Mouse (Mus musculus) gastrocnemius, postnatal 10 days (tissue): ENCODE measurements around the gene Fam3c. TPM values are rescaled to one million over a fixed set of nuclear protein-coding genes. Genes with fewer than 3 reads are reported as not detected.

ENCODE experiments used
- DNase-seq: peaks from one replicate; pipeline ENCODE4 v3.0.0; 2021; ENCODE audit warnings: mixed read lengths
- total RNA-seq, 2 experiments: library from RNA; stranded (reverse); gene quantifications; 2 replicates each; pipeline ENCODE4 v1.2.3; 2021

The Fam3c gene
- total RNA-seq, 2 experiments from 2014 or later, result 32.8 to 39.2 TPM

DNA sequence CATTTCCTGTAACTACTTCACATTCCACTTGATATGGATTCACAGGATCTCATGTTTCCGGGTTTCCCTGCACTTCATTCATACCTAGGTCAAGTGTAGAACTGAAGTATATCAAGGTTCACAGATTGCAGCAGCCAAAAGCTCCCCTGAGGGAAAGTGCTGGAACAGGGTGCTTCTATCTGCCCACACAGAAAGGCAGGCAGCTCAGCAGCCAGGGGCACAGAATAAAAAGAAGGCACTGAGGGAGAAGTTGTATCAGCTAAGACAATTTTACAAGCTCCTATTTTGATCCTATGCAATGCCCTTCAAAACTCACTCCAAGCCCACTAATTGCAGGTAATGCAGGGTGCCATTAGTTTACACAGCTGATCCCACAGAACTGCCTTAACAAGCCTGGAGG, 2.0 kb downstream of the Fam3c start:
- no peak for DNase-seq

GRCm38 (mm10) chr6:22351551-22351950, 4.5 kb downstream of the Fam3c start:
- DNase-seq, result no peak

DNA sequence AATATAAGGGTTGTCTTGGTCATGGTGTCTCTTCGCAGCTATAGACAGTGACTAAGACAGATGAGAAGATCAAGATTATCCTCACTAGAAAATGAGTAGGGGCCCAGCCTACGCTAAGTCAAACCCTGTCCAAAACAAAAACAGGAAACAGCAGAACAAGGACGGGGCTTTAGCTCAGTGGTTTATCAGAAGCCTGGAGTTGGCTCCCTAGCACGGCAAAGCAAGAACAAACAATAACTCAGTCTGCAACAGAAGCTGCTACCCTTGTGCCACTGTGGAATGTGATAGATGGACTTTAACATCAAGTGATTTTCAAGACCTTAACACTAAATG, 5.8 kb downstream of the Fam3c start:
- DNase-seq, result no peak

GRCm38 (mm10) chr6:22349531-22350238, 6.4 kb downstream of the Fam3c start:
- DNase-seq, result no peak

DNA sequence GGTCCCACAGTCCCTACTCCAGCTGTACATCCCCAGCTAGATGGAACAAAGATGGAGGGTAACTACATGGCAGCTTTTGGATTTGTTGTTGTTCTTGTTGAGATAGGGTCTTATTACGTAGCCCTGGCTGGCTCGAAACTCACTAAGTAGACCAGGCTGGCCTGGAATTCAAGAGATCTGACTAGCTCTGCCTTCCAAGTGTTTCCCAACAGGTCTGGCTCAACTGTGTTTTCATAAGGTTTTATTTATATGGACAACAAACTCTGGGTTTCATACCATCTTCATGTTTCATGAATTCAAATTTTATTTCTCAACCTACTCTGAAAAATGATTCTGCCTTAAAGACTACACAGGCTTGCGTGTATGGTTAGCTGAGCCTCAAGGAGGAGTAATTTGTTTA, 7.1 kb downstream of the Fam3c start:
- DNase-seq, result no peak

GRCm38 (mm10) chr6:22348130-22348529, 7.9 kb downstream of the Fam3c start:
- no peak for DNase-seq

- no peak for DNase-seq
These were observed 8.7 kb downstream of the Fam3c start for GRCm38 (mm10) chr6:22347132-22347902.

DNA sequence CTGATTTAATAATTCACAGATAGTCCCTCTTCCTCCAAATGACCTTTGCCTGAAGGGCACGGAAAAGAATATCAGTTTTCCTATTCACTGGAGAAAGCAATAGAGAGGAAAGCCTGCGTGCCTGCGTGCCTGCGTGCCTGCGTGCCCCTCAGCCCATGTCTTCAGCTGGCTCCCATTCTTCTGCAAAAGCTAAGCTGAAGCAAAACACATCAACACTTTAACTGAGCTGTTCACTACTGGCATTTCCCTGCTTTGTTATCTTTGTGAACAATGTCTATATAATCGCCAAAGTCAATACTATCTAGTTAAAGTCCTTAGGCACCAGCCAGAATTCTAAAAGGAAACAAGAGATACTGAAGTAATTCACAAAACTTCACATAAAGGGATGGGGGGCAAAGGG, 11.6 kb downstream of the Fam3c start:
- DNase-seq, result no peak

DNA sequence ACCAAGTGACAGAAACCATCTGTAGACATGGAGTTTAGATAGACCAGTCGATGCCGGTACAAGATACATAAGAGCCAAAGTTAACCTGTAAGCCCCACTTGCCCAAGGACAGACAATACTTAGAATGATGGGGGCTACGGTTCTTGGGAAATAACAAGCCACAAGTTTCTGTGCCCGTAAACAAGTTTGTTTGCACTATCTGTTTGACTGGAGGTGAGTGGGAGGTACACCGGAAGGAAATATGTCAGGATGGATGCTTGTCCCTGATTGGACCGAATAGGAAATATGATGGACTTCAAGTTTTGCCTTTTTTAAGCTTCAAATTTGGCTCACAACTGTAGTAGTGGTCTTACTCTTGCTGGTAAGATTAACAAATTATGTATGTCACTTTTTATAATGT, 12.3 kb downstream of the Fam3c start:
- DNase-seq, result no peak

- DNase-seq, result no peak
These were observed 12.8 kb downstream of the Fam3c start for GRCm38 (mm10) chr6:22343292-22343691.

DNA sequence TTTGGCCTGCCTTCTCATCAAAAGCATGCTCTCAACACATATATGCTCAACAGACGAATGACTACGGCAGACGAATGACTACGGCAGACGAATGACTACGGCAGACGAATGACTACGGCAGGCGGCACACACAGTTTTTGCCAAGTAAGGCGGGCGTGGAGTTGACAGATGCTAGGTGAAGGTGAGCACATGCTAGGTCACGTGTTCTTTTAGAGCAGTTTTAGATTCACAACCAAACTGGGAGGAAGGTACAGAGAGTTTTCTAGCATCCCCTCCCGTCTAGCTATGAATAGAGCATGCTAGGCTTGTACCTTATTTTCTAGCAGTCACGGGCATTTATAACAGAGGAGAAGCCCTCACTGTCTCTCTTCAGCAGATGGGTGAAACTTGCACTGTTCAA, 15.3 kb downstream of the Fam3c start:
- DNase-seq, result no peak

DNA sequence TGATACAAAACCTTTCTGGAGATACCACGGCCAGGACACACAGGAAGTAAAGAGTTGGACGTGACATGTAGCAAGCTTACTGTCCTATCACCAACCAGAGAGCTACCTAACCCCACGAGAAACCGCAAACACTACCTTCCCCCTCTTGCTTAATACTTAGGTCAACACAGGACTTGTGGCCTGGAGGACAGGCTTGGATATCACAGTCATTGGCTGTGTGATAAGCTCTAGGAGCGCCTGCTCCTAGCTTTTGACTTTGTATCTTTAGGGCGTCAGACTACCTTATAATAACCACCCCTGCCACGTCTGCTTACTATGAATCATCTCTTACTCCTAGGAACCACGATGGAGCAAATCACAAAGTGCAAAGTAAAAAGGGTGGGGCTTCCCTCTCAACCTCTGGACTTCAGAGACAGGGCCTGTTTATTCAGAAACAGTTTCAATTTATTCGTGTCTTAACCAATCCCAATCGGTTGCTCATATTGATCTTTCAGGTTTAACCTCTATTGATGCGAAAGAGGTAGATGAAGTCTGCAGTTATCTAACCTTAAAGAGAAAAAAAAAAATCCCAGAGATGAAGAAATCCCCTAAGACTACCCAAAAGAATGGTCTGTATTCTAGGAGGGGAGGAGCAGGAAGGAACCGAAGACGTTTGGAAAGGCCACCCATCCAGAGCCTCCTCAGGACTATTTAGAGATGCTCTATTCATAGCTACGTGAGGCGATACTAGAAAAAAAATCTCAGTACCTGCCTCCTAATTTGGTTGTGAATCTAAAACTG, 16.1 kb downstream of the Fam3c start:
- no peak for DNase-seq

DNA sequence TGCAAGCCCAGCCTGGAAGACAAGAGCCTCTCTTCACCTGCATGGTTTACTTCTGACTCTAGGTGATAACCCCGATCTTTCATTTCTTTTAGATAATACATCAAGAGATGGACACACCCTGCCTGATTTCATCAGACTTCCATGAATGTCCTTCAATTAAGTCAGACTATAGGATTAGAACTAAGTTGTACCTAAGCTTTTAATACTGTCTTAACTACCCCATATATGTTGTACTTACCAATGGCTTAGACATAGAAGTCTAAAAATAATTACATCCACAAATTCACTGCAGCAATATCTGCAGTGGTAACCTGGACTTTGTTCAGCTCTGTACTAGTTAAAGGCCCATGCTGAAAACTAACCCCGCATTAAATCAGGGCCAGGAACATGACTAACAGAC, 23.5 kb downstream of the Fam3c start:
- DNase-seq, result no peak

- DNase-seq, result no peak
These were observed 25.7 kb downstream of the Fam3c start for GRCm38 (mm10) chr6:22330169-22330960.

DNA sequence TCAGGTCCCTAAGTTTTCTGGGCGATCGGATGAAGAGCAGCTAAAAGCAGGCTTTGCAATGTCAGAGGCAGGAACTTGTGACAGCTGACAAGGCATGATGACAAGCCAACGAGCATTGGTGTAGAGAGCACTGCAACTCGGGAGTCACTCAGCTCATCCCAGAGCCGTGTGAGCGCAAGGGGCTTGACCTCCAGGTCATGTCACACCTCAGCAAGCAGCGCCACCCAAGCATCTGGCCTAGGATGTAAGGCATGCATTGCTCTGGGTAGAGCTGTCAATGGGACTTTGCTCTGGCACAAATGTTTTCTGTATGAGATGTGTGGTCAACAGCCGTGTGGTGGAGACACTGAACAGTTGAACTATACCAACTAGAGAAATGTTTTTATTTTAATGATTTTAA, 28.1 kb downstream of the Fam3c start:
- DNase-seq, result no peak

GRCm38 (mm10) chr6:22327091-22327490, 29.0 kb downstream of the Fam3c start:
- DNase-seq, result no peak

DNA sequence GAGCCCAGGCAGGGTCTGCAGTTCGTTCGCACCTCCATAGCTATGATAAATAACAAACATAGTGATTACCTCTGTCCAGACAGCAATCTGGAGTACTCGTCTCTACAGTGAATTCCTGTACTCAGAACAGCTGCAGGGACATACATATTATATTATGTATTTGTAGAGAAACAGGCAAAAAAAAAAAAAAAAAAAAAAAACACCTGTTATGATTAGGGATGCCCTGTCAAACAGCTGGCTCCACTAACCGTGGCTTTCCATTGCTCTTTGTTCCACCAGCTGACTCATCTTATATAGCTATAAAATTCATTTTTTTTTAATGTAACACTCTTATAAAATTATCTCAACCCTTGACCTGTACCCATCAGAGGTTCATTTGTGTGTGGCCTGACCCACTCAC, 29.8 kb downstream of the Fam3c start:
- DNase-seq, result no peak

GRCm38 (mm10) chr6:22325364-22326072, 30.5 kb downstream of the Fam3c start:
- DNase-seq, result peak; percentile 79

GRCm38 (mm10) chr6:22298059-22298458, 58.0 kb downstream of the Fam3c start:
- no peak for DNase-seq

DNA sequence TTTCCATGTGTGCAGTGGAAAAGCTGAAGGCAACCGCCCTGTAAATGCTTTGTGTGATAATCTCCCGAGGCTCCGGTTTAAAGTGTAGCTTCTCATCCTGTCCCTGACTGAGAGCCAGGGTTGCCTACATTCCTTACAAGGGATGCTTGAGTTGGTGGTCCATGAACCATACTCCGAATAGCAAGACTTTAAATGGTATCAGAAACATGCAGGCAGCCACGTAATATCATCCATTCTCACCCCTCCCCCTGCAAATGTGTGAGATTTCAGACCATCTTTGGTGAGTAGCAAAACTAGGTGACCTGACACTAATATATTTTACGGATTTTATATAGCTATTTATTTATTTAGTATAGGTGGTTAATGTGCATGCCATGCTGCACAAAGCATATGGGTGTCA, 59.0 kb downstream of the Fam3c start:
- no peak for DNase-seq

DNA sequence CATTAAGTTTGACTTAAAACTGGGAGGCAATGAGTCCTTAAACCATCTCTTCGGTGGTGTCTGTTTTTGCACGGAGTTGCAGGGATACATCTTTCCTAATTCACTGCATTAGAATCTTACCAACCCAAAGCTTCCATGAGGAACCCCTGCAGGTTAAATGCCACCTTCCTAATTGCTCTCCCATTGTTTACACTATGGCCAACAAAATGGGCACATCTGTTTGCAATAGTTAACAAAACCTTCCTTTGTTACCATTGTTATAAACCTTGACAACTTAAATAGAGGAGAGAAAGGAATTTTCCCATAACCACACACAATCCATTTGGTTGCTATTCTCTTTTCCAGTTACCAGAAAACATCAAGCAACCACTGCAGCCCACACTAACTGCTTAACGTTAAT, 62.1 kb downstream of the Fam3c start:
- DNase-seq, result no peak

- no peak for DNase-seq
These were observed 64.0 kb downstream of the Fam3c start for GRCm38 (mm10) chr6:22292056-22292455.
